Mouse (Mus musculus) bone marrow macrophage, adult 2 months (primary cell): ENCODE measurements around the gene Pkig.

Experiments
- CTCF ChIP-seq: IDR thresholded peaks from 2 replicates; pipeline ENCODE4 v1.5.1; 2012; ENCODE audit warnings: low read depth, mild to moderate bottlenecking, low read length, moderate library complexity
- POLR2A ChIP-seq: IDR thresholded peaks from 2 replicates; pipeline ENCODE4 v1.6.1; 2012; ENCODE audit warnings: mild to moderate bottlenecking, low read depth, low read length, borderline replicate concordance

GRCm38 (mm10) chr2:163662076-163662475 lies 3.9 kb downstream of the Pkig start:
- no peak for TF ChIP-seq POLR2A
- TF ChIP-seq CTCF = no peak
